Mouse (Mus musculus): ENCODE measurements at regions not wholly inside any gene's neighbourhood (a gene's known extent, or its start where the extent isn't known, plus 50 kb on each side); places are given as distances from the start of the nearest gene placed in this dataset.

DNA sequence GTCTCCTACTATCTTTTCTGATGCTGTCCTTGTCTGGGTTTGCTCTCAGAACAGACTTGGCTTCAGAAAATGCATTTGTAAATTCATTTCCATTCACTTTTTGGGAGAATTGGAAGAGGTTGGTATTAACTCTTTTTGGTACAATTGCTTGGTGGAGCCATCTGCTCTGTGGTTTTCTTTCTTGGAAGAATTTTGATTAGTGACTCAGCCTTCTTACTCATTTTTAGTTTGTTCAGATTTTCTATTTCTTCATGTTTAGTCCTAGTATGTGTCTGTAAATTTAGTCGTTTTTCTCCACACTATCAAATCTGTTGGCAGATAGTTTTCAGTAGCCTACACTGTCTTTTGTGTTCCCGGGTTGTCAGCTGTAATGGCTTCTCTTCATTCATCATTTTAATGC, 288.7 kb upstream of the Nrp1 start:
- TF ChIP-seq CTCF (IDR thresholded peaks at IDR 0.05; ENCODE audit: borderline replicate concordance, extremely low read depth, insufficient read depth, insufficient read length) (no peak), POLR2A (IDR thresholded peaks at IDR 0.05; ENCODE audit: borderline replicate concordance, extremely low read depth, insufficient read depth, insufficient read length, poor library complexity, severe bottlenecking) (no peak)

Data from brain, embryonic 14.5 days (tissue).